Mouse (Mus musculus) urinary bladder, adult 18-20 months (tissue): Measurements from ENCODE around the gene Pax6.

Source experiments
- DNase-seq, 2 experiments: peaks; one replicate each; pipeline ENCODE4 v3.0.0; 2022; ENCODE audit warnings: low spot score in 2 of 2, mixed read lengths in 2 of 2

Pax6 gene

GRCm38 (mm10) chr2:105683771-105684410 lies 15.2 kb downstream of the Pax6 start:
- DNase-seq: no peak

- no peak for DNase-seq
Measured at GRCm38 (mm10) chr2:105684991-105685650, 16.4 kb downstream of the Pax6 start.

DNA sequence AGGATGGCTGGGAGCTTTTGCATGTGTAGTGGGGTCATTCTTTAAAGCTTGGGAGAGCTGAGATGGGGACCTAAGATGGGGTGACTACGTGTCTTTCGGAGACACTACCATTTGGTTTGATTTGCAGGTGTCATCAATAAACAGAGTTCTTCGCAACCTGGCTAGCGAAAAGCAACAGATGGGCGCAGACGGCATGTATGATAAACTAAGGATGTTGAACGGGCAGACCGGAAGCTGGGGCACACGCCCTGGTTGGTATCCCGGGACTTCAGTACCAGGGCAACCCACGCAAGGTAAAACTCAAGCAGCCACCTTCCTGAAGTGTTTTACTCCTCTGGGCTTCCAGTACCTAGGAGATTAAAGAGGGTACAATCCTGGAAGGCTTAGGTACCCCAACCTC lies 17.0 kb downstream of the Pax6 start:
- no peak for DNase-seq

- DNase-seq: no peak
Measured at GRCm38 (mm10) chr2:105686363-105687316, 17.9 kb downstream of the Pax6 start.

DNA sequence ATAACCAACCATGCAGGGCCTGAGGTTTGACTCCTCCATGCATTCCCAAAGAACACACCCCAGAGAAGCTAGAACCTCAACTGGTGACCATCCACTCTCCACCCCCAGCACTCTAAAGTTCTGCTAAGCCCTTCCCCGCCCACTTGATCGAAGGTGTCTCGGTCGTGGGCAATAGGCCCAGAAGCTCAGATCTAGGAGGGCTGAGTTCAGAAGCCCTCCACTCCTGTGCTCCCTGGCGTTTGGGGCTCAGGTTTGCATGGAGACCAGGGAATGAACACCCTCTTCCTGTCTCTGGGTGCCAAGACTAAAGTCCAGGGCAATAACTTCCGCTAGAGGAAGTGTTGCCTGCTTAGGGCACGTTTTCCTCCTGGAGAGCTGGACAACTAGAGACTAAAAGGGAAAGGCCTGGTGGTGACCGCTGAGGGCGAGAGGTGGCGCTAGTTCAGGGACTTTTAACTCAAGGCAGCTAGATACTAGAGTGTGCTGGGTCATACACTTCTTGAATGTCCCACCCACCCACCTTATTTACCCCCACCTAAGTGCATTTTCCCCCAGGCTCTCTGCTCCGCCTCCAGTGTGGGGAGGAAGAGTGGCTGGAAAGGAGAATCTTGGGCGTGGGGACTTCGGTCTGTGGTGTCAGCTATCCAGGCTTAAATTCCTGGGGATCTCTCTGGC lies 18.8 kb downstream of the Pax6 start:
- no peak for DNase-seq

DNA sequence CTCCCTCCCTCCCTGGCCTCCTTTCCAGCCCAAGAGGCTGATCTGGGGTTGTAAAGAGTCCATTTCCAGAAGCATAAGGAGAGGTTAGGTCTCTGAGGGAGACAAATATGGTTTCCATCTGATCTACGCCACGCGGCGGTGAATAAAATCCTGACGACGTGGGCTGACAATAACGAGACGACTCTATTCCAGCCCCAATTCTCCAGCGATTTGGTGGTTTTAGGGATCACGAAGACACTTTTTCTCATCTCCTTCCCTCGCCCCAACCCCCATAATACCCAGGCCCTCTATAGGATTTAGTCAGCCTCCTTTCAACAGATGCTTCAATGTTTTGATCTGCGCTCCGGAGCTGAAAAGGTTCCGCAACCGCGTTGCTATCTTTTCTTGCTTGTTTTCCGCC lies 19.3 kb downstream of the Pax6 start:
- DNase-seq: no peak

GRCm38 (mm10) chr2:105688436-105689303 lies 20.0 kb downstream of the Pax6 start:
- DNase-seq: no peak

DNA sequence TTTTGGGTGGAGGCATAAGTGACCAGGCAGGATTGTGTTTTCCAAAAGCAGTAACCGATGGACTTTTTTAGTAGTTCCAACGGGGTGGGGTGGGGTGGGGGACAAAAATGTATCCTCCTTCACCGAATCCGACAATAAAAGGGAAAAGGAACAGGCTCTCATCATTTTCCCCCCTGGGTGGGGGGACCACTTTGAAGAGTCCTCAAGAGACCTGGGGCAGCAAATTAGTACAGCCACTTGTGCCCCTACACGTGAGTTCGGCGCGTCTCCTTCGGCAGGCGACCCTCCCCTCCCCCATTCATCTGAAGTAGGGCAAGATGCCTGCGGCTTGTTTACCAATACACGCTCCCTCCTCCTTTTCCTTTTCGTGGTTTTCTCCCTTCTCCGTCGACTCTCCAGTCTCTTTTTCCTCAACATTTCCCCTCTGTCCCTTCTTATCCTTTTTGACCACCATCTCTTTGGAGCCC lies 20.6 kb downstream of the Pax6 start:
- DNase-seq: no peak

DNA sequence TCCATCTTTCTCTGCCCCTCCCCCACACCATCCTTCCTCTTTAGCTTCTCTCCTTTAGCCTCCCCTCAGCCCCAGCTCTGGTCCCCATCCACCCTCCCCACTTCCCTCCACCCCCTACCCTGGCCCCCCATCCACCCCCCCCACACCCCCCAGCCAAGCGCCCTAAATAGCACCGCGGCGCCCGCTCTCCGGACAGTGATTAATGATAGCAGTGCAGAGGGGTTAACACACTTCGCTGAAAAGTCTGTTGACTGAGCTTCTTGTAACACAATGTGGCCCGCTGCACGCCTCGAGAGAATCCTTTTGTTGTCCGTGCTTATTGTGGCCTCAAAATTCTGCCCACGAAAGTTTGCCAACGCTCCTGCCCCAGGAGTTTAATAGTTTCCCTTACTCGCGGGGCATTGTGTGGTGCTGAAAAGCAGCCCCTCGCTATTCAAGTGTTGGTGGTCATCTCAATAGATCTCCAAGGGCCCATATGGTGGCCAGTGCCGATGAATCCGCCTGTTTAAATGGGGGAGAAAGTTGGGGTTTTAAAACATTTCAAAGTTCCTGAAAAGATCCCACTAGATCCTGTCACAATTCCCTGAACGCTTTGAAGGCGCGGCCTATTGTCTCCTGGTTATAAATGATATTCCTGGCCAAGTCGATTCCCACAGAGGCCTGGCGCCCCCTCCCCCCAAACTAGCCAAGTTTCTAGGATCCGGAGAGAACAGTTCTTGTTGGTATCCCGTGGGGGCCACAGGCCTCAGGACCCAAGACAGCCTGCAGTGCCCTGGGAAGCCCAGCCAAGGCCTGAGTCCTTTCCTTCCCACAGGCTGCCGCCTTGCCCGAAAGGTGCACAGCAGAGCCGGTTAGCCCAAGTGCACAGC lies 21.3 kb downstream of the Pax6 start:
- DNase-seq: no peak

DNA sequence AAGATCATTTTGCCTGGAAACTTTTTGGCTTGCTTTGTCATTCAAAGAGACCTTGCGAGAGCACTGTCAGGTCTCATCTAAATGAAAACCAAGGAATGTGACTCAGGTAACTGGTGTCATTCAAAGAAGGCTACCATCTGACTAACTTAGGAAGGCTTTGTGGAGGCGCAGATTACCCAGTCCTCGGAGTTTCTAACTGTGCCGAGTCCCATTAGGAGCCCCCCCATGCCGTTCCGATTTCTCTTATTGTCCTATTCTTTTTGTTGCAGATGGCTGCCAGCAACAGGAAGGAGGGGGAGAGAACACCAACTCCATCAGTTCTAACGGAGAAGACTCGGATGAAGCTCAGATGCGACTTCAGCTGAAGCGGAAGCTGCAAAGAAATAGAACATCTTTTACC lies 22.6 kb downstream of the Pax6 start:
- no peak for DNase-seq

GRCm38 (mm10) chr2:105697741-105698140 lies 29.0 kb downstream of the Pax6 start:
- DNase-seq: no peak

GRCm38 (mm10) chr2:105698631-105699030 lies 29.9 kb downstream of the Pax6 start:
- no peak for DNase-seq

- no peak for DNase-seq
Measured at GRCm38 (mm10) chr2:105701781-105702180, 33.1 kb downstream of the Pax6 start.

- no peak for DNase-seq
Measured at GRCm38 (mm10) chr2:105702586-105702985, 33.9 kb downstream of the Pax6 start.

GRCm38 (mm10) chr2:105705320-105705719 lies 36.6 kb downstream of the Pax6 start:
- DNase-seq: no peak

DNA sequence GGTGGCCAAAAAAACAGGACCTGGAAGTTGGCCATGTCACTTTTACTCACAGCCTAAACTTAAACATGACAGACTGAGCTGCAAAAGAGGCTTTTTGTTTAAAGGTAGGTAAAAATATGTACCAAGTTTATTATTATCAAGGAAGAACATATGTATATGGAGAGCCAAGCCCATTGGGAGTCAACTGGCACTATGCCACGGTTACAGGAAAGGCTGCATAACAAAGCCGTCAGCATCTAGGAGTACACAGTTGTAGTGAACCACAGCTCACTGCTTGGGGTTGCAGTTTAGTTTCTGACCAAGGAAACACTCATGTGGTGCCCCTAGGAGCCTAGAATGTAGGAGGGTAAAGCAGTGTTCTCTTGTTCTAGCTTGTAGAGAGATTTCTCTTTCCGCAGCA lies 40.4 kb downstream of the Pax6 start:
- no peak for DNase-seq

GRCm38 (mm10) chr2:105710511-105710910 lies 41.8 kb downstream of the Pax6 start:
- DNase-seq: no peak

- DNase-seq: no peak
Measured at GRCm38 (mm10) chr2:105715409-105716115, 46.9 kb downstream of the Pax6 start.

DNA sequence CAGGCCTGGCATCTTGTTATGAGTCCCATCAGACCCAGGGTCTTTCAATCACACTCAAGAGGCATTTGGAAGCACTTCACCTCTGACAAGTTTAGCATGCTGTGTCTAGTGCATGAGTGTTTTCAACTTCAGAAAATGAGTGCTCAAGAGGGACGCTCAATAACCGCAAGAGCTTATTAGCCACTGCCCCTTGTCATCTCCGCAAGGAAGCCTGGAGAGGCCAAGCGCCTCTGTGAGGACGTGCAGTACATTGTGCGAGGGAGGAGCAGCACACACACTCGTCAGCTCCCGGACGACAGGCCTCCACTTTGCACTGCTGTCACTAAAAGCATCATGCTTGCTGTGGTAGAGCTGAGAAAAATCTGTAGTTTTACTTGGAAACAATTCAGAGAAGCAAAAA lies 58.0 kb downstream of the Pax6 start:
- no peak for DNase-seq
